Mouse (Mus musculus) neural tube, embryonic 14.5 days (tissue): ENCODE data around the gene Carmil2. TPM values are rescaled to one million over a fixed set of nuclear protein-coding genes. Genes with fewer than 3 reads are reported as not detected.

ENCODE experiments used
- ATAC-seq: fragments of 200-750 bp; cut with Nextera tagmentation; 2 replicates; pipeline ENCODE4 v1.8.0; 2017; ENCODE audit warnings: low read depth, mild to moderate bottlenecking, moderate TSS enrichment, moderate library complexity
- H3K27ac ChIP-seq: fragments of 300-500 bp; sonication (generic); 2 replicates; pipeline ENCODE4 v1.5.1; 2014; ENCODE audit warnings: low read depth, mild to moderate bottlenecking, control low read depth, low read length, moderate library complexity, mixed read lengths
- H3K27me3 ChIP-seq: fragments of 300-500 bp; sonication (generic); 2 replicates; pipeline ENCODE4 v1.6.1; 2014; ENCODE audit warnings: low read length; ENCODE audit not compliant: control insufficient read depth, insufficient read depth
- H3K36me3 ChIP-seq: fragments of 300-500 bp; sonication (generic); 2 replicates; pipeline ENCODE4 v1.6.1; 2014; ENCODE audit warnings: low read length, mixed read lengths; ENCODE audit not compliant: control insufficient read depth, insufficient read depth
- H3K4me1 ChIP-seq: fragments of 300-500 bp; sonication (generic); 2 replicates; pipeline ENCODE4 v1.6.1; 2014; ENCODE audit warnings: low read length; ENCODE audit not compliant: control insufficient read depth, insufficient read depth
- H3K4me2 ChIP-seq: fragments of 300-500 bp; sonication (generic); 2 replicates; pipeline ENCODE4 v1.6.1; 2014; ENCODE audit warnings: mild to moderate bottlenecking, low read depth, low read length, control low read depth
- H3K4me3 ChIP-seq: fragments of 300-500 bp; sonication (generic); 2 replicates; pipeline ENCODE4 v1.5.1; 2014; ENCODE audit warnings: low read depth, low read length, control low read depth, mixed read lengths
- H3K9ac ChIP-seq: fragments of 300-500 bp; sonication (generic); replicated peaks from 2 replicates; pipeline ENCODE4 v1.6.1; 2014; ENCODE audit warnings: low read depth, mild to moderate bottlenecking, control low read depth, low read length, mixed read lengths
- H3K9me3 ChIP-seq: fragments of 300-500 bp; sonication (generic); 2 replicates; pipeline ENCODE4 v1.6.1; 2016; ENCODE audit warnings: low read length; ENCODE audit not compliant: control insufficient read depth
- WGBS: fragments of 180-500 bp; shearing (Covaris S2); extraction: QIAGEN DNeasy Blood & Tissue Kit; methylation state at CpG from one replicate; pipeline ENCODE4 v1.1.7; 2014; 5-methylcytosine and 5-hydroxymethylcytosine counted together
- polyA plus RNA-seq: library from polyadenylated mRNA; unstranded; fragments of >200 nt; fragmentation: Nextera tagmentation; extraction: Ambion mirVana; gene quantifications from 2 replicates; pipeline ENCODE4 v1.2.1, GENCODE M21; 2014

Gene Carmil2
- polyA plus RNA-seq, 1 experiment from 2014 or later, result 22.3 TPM

- Histone ChIP-seq H3K4me2 (peak within 1 kb of the TSS; percentile 98), H3K27ac (peak within 1 kb of the TSS; percentile 94), H3K9ac (peak within 1 kb of the TSS; percentile 61), H3K4me3 (peak within 1 kb of the TSS; percentile 51), H3K27me3 (no peaks in the 10 kb centered on the region), H3K9me3 (no peaks in the 10 kb centered on the region), H3K4me1 (peaks cover 17% of the 10 kb centered on the region), H3K36me3 (peaks cover 24% of the 10 kb centered on the region)
- ATAC-seq, result peak; percentile 77
- under 1% methylated on average over 60 of the region's 60 CpGs for WGBS
Observed at GRCm38 (mm10) chr8:105700966-105701824, 15.1 kb downstream of the Carmil2 start, which contains the start of the genes Acd and Pard6a. Gene Acd (minus strand): TSS chr8:105701102. Gene Pard6a (plus strand): TSS chr8:105701148.

DNA sequence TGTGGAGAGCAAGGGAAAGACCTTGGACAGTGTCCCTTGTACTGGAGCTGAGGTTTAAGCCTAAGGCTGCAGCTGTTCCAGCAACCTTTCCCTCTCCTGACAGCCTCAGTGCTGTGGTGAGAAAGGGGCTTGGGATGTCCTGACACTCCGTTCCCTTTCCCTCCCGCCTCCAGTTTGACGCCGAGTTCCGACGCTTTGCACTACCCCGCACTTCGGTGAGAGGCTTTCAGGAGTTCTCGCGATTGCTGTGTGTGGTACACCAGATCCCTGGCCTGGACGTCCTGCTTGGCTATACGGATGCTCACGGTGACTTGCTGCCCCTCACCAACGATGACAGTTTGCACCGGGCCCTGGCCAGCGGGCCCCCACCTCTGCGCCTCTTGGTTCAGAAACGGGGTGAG, 15.9 kb downstream of the Carmil2 start:
- Histone ChIP-seq H3K27me3 (no peaks in the 10 kb centered on the region), H3K4me1 (peaks cover 22% of the 10 kb centered on the region), H3K9ac (peak overlapping the region; percentile 61), H3K27ac (peak overlapping the region; percentile 94), H3K36me3 (peaks cover 18% of the 10 kb centered on the region), H3K4me3 (peak overlapping the region; percentile 51), H3K4me2 (peak overlapping the region; percentile 98), H3K9me3 (no peaks in the 10 kb centered on the region)
- ATAC-seq, result peak; percentile 3; the same call in 1 of the 2 replicates
- 36% methylated on average over 18 of the region's 18 CpGs for WGBS

- H3K4me3 ChIP-seq, result no peak overlapping the region
- no peak for ATAC-seq
- H3K27ac ChIP-seq, result no peak overlapping the region
- H3K4me1 ChIP-seq, result peaks cover 28% of the 10 kb centered on the region
- WGBS, result 93% methylated on average over 24 of the region's 24 CpGs
- no peaks in the 10 kb centered on the region for H3K9me3 ChIP-seq
- no peak overlapping the region for H3K9ac ChIP-seq
- H3K36me3 ChIP-seq, result peaks cover 9% of the 10 kb centered on the region
- no peaks in the 10 kb centered on the region for H3K27me3 ChIP-seq
- peak overlapping the region; percentile 98; the same call in 1 of the 2 replicates for H3K4me2 ChIP-seq
Observed at GRCm38 (mm10) chr8:105702731-105703415, 16.8 kb downstream of the Carmil2 start.

- 94% methylated on average over 34 of the region's 34 CpGs for WGBS
- Histone ChIP-seq H3K4me3 (no peak overlapping the region), H3K27me3 (no peaks in the 10 kb centered on the region), H3K4me2 (no peak overlapping the region), H3K36me3 (no peaks in the 10 kb centered on the region), H3K27ac (no peak overlapping the region), H3K9me3 (no peaks in the 10 kb centered on the region), H3K9ac (no peak overlapping the region), H3K4me1 (peaks cover 28% of the 10 kb centered on the region)
- no peak for ATAC-seq
Observed at GRCm38 (mm10) chr8:105704146-105704812, 18.2 kb downstream of the Carmil2 start.

GRCm38 (mm10) chr8:105704955-105705354, 18.9 kb downstream of the Carmil2 start:
- Histone ChIP-seq H3K36me3 (no peaks in the 10 kb centered on the region), H3K27ac (no peak overlapping the region), H3K9me3 (no peaks in the 10 kb centered on the region), H3K4me2 (no peak overlapping the region), H3K4me1 (peaks cover 26% of the 10 kb centered on the region), H3K4me3 (no peak overlapping the region), H3K27me3 (no peaks in the 10 kb centered on the region), H3K9ac (no peak overlapping the region)
- ATAC-seq, result no peak
- WGBS, result 90% methylated on average over 6 of the region's 6 CpGs

- H3K36me3 ChIP-seq, result no peaks in the 10 kb centered on the region
- no peaks in the 10 kb centered on the region for H3K27me3 ChIP-seq
- no peak overlapping the region for H3K9ac ChIP-seq
- 81% methylated on average over 12 of the region's 12 CpGs for WGBS
- H3K9me3 ChIP-seq, result no peaks in the 10 kb centered on the region
- no peak overlapping the region for H3K27ac ChIP-seq
- ATAC-seq, result no peak
- H3K4me2 ChIP-seq, result peak overlapping the region; percentile 81; the same call in 1 of the 2 replicates
- peaks cover 20% of the 10 kb centered on the region for H3K4me1 ChIP-seq
- no peak overlapping the region for H3K4me3 ChIP-seq
Observed at GRCm38 (mm10) chr8:105706426-105706825, 20.4 kb downstream of the Carmil2 start.

DNA sequence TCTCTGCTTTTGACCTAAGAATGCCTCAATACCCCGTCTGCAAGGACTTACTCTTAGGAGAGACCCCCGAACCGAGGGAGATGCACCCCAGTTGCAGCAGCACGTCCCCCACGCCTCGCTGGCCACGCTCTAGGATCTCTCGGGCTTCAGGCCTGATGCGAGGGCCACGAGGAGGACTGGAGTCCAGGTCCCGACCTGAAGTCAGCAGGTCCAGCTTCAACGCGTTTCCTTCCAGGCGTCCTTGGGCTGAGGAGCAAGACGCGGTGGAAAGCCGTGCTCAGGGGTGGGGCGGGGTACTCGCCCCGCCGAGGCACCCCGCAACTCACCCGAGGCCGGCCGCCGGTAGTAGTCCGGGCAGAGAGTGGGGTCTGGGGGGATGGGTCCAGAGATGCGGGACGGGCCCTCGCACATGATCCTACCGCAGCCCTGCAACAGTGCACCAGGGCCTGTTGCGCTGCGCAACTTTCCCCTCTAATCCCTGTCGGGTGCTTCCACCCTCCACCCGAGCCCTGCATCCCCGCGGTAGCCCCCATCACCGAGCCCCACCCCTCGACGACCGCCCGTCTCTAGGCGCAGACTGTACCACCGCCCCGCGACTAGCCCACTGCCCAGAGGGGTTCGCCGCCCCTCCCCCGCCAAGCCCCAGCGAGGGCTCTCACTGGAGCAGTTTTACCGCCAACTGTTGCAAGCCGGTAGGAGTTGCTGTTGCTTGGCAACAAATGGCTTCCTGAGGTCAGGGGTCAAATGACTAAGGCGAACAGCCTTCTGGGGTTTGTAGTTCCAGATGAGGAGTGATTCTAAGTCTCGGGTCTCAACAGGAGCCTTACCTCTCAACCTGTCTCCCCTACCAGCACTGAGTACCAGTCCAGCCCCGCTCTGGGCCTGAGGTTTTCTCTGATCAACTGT, 21.7 kb downstream of the Carmil2 start, which contains the start of the genes 4933405L10Rik and Enkd1:
Gene 4933405L10Rik, plus strand, starts transcription at position 158 of the 906 bp plus-strand sequence.
Gene Enkd1, minus strand, starts transcription at position 713 of the 906 bp plus-strand sequence.
- Histone ChIP-seq H3K4me3 (peak within 1 kb of the TSS; percentile 46), H3K9me3 (no peaks in the 10 kb centered on the region), H3K9ac (peak within 1 kb of the TSS; percentile 26), H3K4me1 (peaks cover 11% of the 10 kb centered on the region; the same call in 1 of the 2 replicates), H3K36me3 (no peaks in the 10 kb centered on the region), H3K27ac (no peak within 1 kb of the TSS), H3K4me2 (peak within 1 kb of the TSS; percentile 81), H3K27me3 (no peaks in the 10 kb centered on the region)
- peak; percentile 81 for ATAC-seq
- 1% methylated on average over 55 of the region's 55 CpGs for WGBS

GRCm38 (mm10) chr8:105708675-105709074, 22.6 kb downstream of the Carmil2 start:
- no peak overlapping the region for H3K4me2 ChIP-seq
- no peak for ATAC-seq
- WGBS, result 89% methylated on average over 8 of the region's 8 CpGs
- no peak overlapping the region for H3K4me3 ChIP-seq
- no peak overlapping the region for H3K9ac ChIP-seq
- no peak overlapping the region for H3K27ac ChIP-seq
- H3K27me3 ChIP-seq, result no peaks in the 10 kb centered on the region
- peaks cover 11% of the 10 kb centered on the region; the same call in 1 of the 2 replicates for H3K4me1 ChIP-seq
- H3K9me3 ChIP-seq, result no peaks in the 10 kb centered on the region
- no peaks in the 10 kb centered on the region for H3K36me3 ChIP-seq
